Mouse (Mus musculus): Measurements from ENCODE around the gene Cat. TPM values are rescaled to one million over a fixed set of nuclear protein-coding genes. Genes with fewer than 3 reads are reported as not detected.
A peak's percentile ranks its signal among the peaks of the same experiment; 100 is the strongest.

Cat gene
- polyA plus RNA-seq, 1 experiment from 2014 or later, result 73.5 TPM

DNA sequence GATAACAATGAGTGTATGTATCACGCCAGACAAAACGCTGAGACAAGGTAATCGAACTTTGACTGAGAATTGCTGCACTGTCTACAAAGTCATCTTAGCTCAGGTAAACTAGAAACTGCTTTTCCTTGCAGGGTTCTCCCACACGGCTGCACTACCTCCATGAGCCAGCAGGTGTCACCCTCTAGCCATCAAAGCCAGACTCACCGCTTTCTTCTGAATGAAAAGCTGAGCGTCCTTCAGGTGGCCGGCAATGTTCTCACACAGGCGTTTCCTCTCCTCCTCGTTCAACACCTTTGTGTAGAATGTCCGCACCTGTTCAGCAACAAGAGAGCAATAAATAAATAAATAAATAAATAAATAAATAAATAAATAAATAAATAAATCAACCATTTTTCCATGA is 28.3 kb downstream of the Cat start:
- Histone ChIP-seq H3K4me3 (no peak overlapping the region), H3K36me3 (peaks cover 61% of the 10 kb centered on the region), H3K4me1 (replicated peaks) (no peaks in the 10 kb centered on the region), H3K27ac (no peak overlapping the region), H3K9me3 (replicated peaks) (no peaks in the 10 kb centered on the region), H3K27me3 (no peaks in the 10 kb centered on the region), H3K4me2 (no peak overlapping the region), H3K9ac (no peak overlapping the region)
- ATAC-seq (replicated peaks; ENCODE audit: insufficient number of reproducible peaks, insufficient read depth, low FRiP score, low read depth), result no peak
- WGBS, result 20% methylated on average over 10 of the region's 10 CpGs

DNA sequence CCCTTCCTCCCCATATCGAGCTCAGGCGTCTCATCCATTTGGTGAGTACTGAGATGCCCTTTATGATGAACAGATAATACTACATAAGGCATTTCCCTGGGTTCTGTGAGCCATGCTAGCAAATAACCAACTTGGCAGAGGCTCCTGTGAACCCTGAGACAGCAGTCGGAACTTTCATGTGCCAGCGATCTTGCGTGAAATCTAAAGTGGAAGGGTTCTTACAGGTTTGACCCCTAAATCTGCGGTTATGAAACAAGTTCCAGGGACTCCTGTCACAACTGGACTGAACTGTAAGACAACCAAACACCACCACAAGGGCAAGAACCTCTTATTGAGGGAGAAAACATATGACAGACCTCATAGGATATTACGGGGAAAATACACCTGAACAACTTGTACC is 29.2 kb downstream of the Cat start:
- no peaks in the 10 kb centered on the region for H3K4me1 ChIP-seq (replicated peaks)
- H3K27me3 ChIP-seq, result no peaks in the 10 kb centered on the region
- WGBS, result 93% methylated on average over 7 of the region's 7 CpGs
- peaks cover 61% of the 10 kb centered on the region for H3K36me3 ChIP-seq
- no peaks in the 10 kb centered on the region for H3K9me3 ChIP-seq (replicated peaks)
- ATAC-seq (replicated peaks; ENCODE audit: insufficient number of reproducible peaks, insufficient read depth, low FRiP score, low read depth), result no peak
- H3K9ac ChIP-seq, result no peak overlapping the region
- no peak overlapping the region for H3K27ac ChIP-seq
- no peak overlapping the region for H3K4me2 ChIP-seq
- no peak overlapping the region for H3K4me3 ChIP-seq

DNA sequence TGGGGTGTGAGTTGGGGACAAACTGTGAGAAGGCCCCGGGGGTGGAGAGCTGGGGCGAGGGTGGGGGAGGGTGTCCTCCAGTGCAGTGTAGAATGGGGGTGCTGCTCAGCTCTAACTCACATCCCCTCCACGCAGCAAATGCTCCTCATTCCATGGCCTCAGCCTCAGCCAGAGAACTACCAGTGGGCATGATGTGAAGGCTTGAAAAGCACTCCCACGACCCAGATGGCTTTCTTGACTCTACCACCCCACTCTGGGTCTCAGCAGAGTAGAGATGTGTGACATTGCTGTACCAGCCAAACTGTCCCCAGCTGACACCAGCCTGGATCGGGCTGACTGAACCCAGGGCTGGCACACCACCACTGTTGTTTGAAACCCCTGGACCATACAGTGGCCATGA is 32.4 kb downstream of the Cat start:
- ATAC-seq (replicated peaks; ENCODE audit: insufficient number of reproducible peaks, insufficient read depth, low FRiP score, low read depth), result no peak
- H3K27ac ChIP-seq, result no peak overlapping the region
- no peaks in the 10 kb centered on the region for H3K9me3 ChIP-seq (replicated peaks)
- H3K4me3 ChIP-seq, result no peak overlapping the region
- H3K4me2 ChIP-seq, result no peak overlapping the region
- H3K27me3 ChIP-seq, result no peaks in the 10 kb centered on the region
- no peak overlapping the region for H3K9ac ChIP-seq
- WGBS, result 80% methylated on average over 5 of the region's 5 CpGs
- H3K4me1 ChIP-seq (replicated peaks), result peaks cover 6% of the 10 kb centered on the region; the same call in 1 of the 2 replicates
- peaks cover 38% of the 10 kb centered on the region for H3K36me3 ChIP-seq

DNA sequence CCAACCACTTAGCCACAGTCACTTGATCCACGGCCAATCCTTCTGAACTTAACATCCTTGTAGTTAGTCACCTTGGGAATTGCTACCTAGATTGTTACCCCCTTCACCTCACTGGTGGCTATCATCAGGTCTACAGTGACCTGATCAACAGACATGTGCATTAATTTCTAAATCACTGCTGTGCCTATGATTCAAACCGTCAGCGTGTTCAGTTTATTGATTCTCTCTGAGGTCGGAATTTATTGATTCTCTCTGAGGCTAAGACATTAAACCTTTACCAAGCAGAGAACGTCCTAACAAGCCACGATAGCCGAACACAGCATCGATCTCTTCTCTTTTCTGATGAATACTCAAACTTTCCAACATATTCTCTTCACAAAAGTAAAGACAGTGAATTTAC is 34.7 kb downstream of the Cat start:
- 93% methylated on average over 8 of the region's 8 CpGs for WGBS
- peaks cover 6% of the 10 kb centered on the region; the same call in 1 of the 2 replicates for H3K4me1 ChIP-seq (replicated peaks)
- ATAC-seq (replicated peaks; ENCODE audit: insufficient number of reproducible peaks, insufficient read depth, low FRiP score, low read depth), result no peak
- no peak overlapping the region for H3K27ac ChIP-seq
- H3K9me3 ChIP-seq (replicated peaks), result no peaks in the 10 kb centered on the region
- H3K27me3 ChIP-seq, result no peaks in the 10 kb centered on the region
- H3K36me3 ChIP-seq, result peaks cover 24% of the 10 kb centered on the region
- H3K9ac ChIP-seq, result no peak overlapping the region
- no peak overlapping the region for H3K4me3 ChIP-seq
- no peak overlapping the region for H3K4me2 ChIP-seq

DNA sequence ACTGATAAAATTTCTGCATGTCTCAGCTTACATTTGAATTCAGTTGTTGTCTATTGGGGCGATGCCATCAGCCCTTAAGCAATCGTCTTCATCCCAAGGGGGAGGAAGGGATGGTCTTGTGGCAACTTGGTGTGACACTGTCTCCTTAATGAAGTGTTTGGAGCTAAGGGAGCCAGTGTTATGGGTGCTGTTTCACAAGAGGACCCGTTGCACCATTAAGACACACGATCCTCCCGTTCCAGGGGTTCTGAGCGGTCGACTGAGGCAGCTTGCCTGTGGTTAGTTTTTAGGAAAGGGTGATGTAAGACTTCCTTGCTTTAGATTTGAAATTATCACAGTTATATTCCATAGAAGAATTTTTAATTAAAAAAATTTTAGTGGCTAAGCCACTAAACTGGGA is 35.1 kb downstream of the Cat start:
- no peak overlapping the region for H3K4me3 ChIP-seq
- H3K27ac ChIP-seq, result no peak overlapping the region
- no peaks in the 10 kb centered on the region for H3K9me3 ChIP-seq (replicated peaks)
- no peak overlapping the region for H3K9ac ChIP-seq
- H3K27me3 ChIP-seq, result no peaks in the 10 kb centered on the region
- H3K36me3 ChIP-seq, result peaks cover 20% of the 10 kb centered on the region
- no peak for ATAC-seq (replicated peaks; ENCODE audit: insufficient number of reproducible peaks, insufficient read depth, low FRiP score, low read depth)
- WGBS, result 74% methylated on average over 7 of the region's 7 CpGs
- H3K4me2 ChIP-seq, result no peak overlapping the region
- H3K4me1 ChIP-seq (replicated peaks), result peaks cover 6% of the 10 kb centered on the region; the same call in 1 of the 2 replicates

DNA sequence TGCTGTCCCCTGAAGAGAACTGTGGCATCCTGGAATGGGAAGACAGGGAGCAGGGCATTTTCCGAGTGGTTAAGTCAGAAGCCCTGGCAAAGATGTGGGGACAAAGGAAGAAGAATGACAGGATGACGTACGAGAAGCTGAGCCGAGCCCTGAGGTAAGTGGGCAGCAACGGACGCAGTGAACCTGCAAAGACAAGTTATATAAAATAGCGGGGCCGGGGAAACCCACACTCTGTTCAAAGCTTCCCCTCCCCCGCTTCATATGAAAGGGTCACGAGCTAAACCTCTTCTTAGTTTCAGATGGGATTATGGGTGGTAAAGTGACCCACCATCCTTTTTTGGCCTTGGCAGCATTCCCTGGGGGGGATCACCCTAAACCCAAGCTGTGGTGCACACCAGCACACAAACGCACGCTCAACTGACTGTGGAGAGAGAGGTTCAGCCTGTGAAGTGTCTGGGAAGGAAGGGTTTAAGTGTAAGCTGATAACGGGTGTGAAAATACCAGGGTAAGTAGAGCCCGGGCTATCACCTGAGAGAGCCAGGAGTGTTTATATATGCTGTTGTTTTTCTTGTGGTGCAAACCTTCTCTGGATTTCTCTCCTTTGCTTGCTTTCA is 35.9 kb downstream of the Cat start:
- Histone ChIP-seq H3K4me2 (0 out of 2 replicates have a peak overlapping the region, but pooled peaks have one; percentile 4), H3K9ac (no peak overlapping the region), H3K27ac (no peak overlapping the region), H3K4me1 (replicated peaks) (peaks cover 6% of the 10 kb centered on the region; the same call in 1 of the 2 replicates), H3K9me3 (replicated peaks) (no peaks in the 10 kb centered on the region), H3K36me3 (peaks cover 12% of the 10 kb centered on the region), H3K27me3 (no peaks in the 10 kb centered on the region), H3K4me3 (no peak overlapping the region)
- no peak for ATAC-seq (replicated peaks; ENCODE audit: insufficient number of reproducible peaks, insufficient read depth, low FRiP score, low read depth)
- 32% methylated on average over 14 of the region's 14 CpGs for WGBS

DNA sequence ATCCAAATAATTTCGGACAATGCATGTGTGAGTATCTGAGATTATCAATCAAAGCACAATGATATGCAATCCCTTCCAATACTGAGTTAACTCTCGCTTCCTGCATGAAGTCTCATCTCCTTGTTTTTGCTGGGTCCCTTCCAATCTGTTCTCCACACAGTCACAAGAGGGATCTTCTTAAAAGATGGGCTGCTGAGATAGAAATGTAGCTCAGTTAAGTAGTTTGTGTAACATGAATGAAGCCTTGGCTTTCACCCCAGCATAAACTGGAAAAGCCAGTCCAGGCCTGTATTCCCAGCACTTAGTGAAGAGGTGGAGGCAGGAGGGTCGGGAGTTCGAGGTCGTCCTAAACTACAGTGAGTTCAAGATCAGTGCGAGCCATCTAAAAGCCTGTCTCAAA is 38.6 kb downstream of the Cat start:
- WGBS, result 85% methylated on average over 6 of the region's 6 CpGs
- no peak for ATAC-seq (replicated peaks; ENCODE audit: insufficient number of reproducible peaks, insufficient read depth, low FRiP score, low read depth)

DNA sequence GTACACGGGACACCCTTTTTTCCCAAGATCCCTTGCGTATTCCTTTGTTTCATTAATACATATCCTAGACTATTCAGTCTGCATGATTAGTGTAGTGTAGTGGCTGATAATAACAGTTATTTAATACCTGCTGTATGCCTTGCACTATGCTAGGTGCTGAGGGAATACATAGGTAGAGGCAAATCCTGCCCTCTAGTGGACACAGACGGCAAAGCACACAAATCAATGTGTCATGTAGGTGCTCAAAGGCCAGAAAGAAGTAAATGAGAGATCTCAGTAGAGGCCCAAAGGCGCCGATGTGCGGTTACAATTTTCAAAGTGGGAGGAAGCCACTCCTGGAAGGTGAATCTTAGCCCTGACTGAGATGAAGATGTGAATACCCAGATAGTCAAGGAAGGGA is 39.2 kb downstream of the Cat start:
- peaks cover 6% of the 10 kb centered on the region; the same call in 1 of the 2 replicates for H3K4me1 ChIP-seq (replicated peaks)
- H3K27ac ChIP-seq, result no peak overlapping the region
- H3K4me3 ChIP-seq, result no peak overlapping the region
- WGBS, result 59% methylated on average over 6 of the region's 6 CpGs
- no peak for ATAC-seq (replicated peaks; ENCODE audit: insufficient number of reproducible peaks, insufficient read depth, low FRiP score, low read depth)
- no peak overlapping the region for H3K4me2 ChIP-seq
- H3K9me3 ChIP-seq (replicated peaks), result no peaks in the 10 kb centered on the region
- H3K27me3 ChIP-seq, result no peaks in the 10 kb centered on the region
- H3K9ac ChIP-seq, result no peak overlapping the region
- H3K36me3 ChIP-seq, result no peaks in the 10 kb centered on the region

More for the DNA sequence above, 38.6 kb downstream of the Cat start:
- no peaks in the 10 kb centered on the region for H3K27me3 ChIP-seq
- peaks cover 6% of the 10 kb centered on the region; the same call in 1 of the 2 replicates for H3K4me1 ChIP-seq (replicated peaks)
- no peak overlapping the region for H3K4me3 ChIP-seq
- no peak overlapping the region for H3K4me2 ChIP-seq
- H3K36me3 ChIP-seq, result no peaks in the 10 kb centered on the region
- H3K9me3 ChIP-seq (replicated peaks), result no peaks in the 10 kb centered on the region
- H3K27ac ChIP-seq, result no peak overlapping the region
- no peak overlapping the region for H3K9ac ChIP-seq

DNA sequence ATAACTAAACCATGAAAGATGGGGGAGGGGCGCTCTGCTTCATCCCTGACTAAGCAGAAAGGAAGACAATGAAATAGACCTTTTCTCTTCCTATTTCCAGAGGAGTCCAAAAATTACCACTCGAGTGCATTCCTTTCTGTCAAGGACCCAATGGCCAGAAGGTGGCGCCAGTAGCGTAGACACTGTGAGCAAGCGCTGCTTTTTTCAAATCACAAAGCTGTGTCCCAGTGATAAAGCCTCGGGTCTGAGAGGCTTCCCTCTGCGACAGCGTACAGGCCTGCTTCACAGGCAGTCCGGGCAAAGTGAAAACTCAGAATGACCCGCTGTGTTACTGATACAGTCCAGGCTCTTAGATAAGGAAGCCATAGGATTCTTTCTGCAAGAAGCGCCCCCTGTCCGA is 45.2 kb downstream of the Cat start:
- no peak for ATAC-seq (replicated peaks; ENCODE audit: insufficient number of reproducible peaks, insufficient read depth, low FRiP score, low read depth)
- no peak overlapping the region for H3K27ac ChIP-seq
- H3K4me2 ChIP-seq, result peak overlapping the region; percentile 48
- H3K4me1 ChIP-seq (replicated peaks), result peaks cover 10% of the 10 kb centered on the region
- H3K36me3 ChIP-seq, result no peaks in the 10 kb centered on the region
- H3K4me3 ChIP-seq, result no peak overlapping the region
- H3K27me3 ChIP-seq, result no peaks in the 10 kb centered on the region
- WGBS, result 2% methylated on average over 12 of the region's 12 CpGs
- H3K9ac ChIP-seq, result no peak overlapping the region
- no peaks in the 10 kb centered on the region for H3K9me3 ChIP-seq (replicated peaks)

DNA sequence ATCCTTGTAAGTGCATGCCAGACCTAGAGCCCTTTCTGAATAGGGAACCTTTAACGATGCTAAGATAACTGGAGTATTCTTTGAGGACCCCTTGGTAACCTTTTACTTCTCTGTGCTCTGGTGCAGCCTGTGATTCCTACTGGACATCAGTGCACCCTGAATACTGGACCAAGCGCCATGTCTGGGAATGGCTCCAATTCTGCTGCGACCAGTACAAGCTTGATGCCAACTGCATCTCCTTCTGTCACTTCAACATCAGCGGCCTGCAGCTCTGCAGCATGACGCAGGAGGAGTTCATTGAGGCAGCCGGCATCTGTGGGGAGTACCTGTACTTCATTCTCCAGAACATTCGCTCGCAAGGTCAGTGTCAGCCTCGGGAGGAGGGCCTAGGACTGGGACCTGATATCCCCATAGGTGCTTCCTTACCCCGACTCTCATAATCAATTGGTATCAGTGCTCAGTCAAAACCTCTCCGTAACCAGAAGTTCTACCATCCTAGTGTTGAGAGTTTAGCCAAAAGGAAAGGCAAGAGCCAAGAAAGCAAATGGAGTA is 45.8 kb downstream of the Cat start:
- WGBS, result 82% methylated on average over 11 of the region's 11 CpGs
- H3K27me3 ChIP-seq, result no peaks in the 10 kb centered on the region
- ATAC-seq (replicated peaks; ENCODE audit: insufficient number of reproducible peaks, insufficient read depth, low FRiP score, low read depth), result no peak
- no peaks in the 10 kb centered on the region for H3K9me3 ChIP-seq (replicated peaks)
- peak overlapping the region; percentile 48 for H3K4me2 ChIP-seq
- no peak overlapping the region for H3K4me3 ChIP-seq
- H3K9ac ChIP-seq, result no peak overlapping the region
- H3K4me1 ChIP-seq (replicated peaks), result peaks cover 10% of the 10 kb centered on the region
- H3K27ac ChIP-seq, result no peak overlapping the region
- no peaks in the 10 kb centered on the region for H3K36me3 ChIP-seq

DNA sequence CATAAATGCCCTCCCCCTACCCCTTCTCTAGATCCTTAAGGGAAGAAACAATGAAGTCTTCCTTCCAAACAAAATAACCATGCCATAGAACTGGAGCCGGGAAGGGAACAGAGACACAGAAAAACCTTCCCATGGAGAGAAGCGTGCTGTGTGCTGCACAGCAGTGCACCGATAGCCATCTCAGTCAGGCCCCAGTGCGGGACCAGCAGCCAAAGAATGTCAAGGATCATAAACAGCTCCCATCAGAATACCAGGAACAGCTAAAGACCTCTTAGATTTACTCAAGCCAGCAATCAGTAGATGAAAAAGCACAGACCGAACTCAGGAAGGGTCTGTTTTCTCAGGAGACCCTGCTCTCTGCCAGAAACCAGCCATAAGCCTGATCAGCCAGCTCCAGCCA is 48.4 kb downstream of the Cat start:
- Histone ChIP-seq H3K4me2 (no peak overlapping the region), H3K36me3 (no peaks in the 10 kb centered on the region), H3K4me3 (no peak overlapping the region), H3K27me3 (no peaks in the 10 kb centered on the region), H3K9me3 (replicated peaks) (no peaks in the 10 kb centered on the region), H3K9ac (no peak overlapping the region), H3K27ac (peak overlapping the region; percentile 69), H3K4me1 (replicated peaks) (peaks cover 18% of the 10 kb centered on the region)
- ATAC-seq (replicated peaks; ENCODE audit: insufficient number of reproducible peaks, insufficient read depth, low FRiP score, low read depth), result peak; percentile 60
- WGBS, result 45% methylated on average over 5 of the region's 5 CpGs

DNA sequence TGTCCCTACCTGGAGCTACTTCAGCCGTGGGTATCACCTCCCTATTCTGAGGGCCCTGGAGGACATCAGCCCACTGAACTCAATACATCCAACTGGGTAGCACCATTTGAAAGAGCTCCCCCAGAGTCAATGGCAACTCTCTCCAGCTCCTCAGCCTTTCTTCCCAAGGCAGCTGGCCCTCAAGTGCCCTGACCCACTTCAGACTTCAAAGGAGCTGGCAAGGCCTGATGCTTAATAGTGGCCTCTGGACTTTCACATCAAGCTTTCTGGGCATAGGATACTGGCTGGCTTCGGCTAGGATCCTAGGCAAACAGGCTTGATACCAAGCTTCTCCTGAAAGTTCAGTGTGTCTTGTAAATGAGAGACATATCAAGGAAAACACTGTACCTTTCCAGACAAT is 49.9 kb downstream of the Cat start:
- no peak for ATAC-seq (replicated peaks; ENCODE audit: insufficient number of reproducible peaks, insufficient read depth, low FRiP score, low read depth)
- 74% methylated on average over 2 of the region's 2 CpGs for WGBS
- Histone ChIP-seq H3K4me1 (replicated peaks) (peaks cover 18% of the 10 kb centered on the region), H3K27me3 (no peaks in the 10 kb centered on the region), H3K4me2 (no peak overlapping the region), H3K9me3 (replicated peaks) (no peaks in the 10 kb centered on the region), H3K27ac (no peak overlapping the region), H3K36me3 (no peaks in the 10 kb centered on the region), H3K9ac (no peak overlapping the region), H3K4me3 (no peak overlapping the region)
